Mouse (Mus musculus) midbrain, postnatal 0 days (tissue): Measurements from ENCODE around the gene C1qtnf6. TPM values are rescaled to one million over a fixed set of nuclear protein-coding genes. Genes with fewer than 3 reads are reported as not detected.

Experiments used
- ATAC-seq: fragments of 200-750 bp; cut with Nextera tagmentation; 2 replicates; pipeline ENCODE4 v1.8.0; 2017; ENCODE audit warnings: moderate number of reproducible peaks, mild to moderate bottlenecking, moderate TSS enrichment, moderate library complexity; ENCODE audit not compliant: low FRiP score
- DNase-seq: peaks from one replicate; pipeline ENCODE4 v3.0.0-alpha.2; 2015; ENCODE audit warnings: low spot score
- H3K27ac ChIP-seq: fragments of 300-500 bp; sonication (generic); 2 replicates; pipeline ENCODE4 v1.5.1; 2014; ENCODE audit warnings: low read depth, mild to moderate bottlenecking, low read length, mixed read lengths
- H3K27me3 ChIP-seq: fragments of 300-500 bp; sonication (generic); 2 replicates; pipeline ENCODE4 v1.6.1; 2014; ENCODE audit warnings: low read length, control low read depth, mixed read lengths; ENCODE audit not compliant: insufficient read depth
- H3K36me3 ChIP-seq: fragments of 300-500 bp; sonication (generic); 2 replicates; pipeline ENCODE4 v1.6.1; 2014; ENCODE audit warnings: low read length, control low read depth, mixed read lengths; ENCODE audit not compliant: insufficient read depth
- H3K4me1 ChIP-seq: fragments of 300-500 bp; sonication (generic); 2 replicates; pipeline ENCODE4 v1.6.1; 2014; ENCODE audit warnings: mild to moderate bottlenecking, control low read depth, antibody characterized with exemption, low read length, mixed read lengths; ENCODE audit not compliant: insufficient read depth
- H3K4me2 ChIP-seq: fragments of 300-500 bp; sonication (generic); 2 replicates; pipeline ENCODE4 v1.6.1; 2014; ENCODE audit warnings: low read depth, mild to moderate bottlenecking, low read length, mixed read lengths; ENCODE audit not compliant: poor library complexity, severe bottlenecking
- H3K4me3 ChIP-seq: fragments of 300-500 bp; sonication (generic); 2 replicates; pipeline ENCODE4 v1.5.1; 2014; ENCODE audit warnings: low read depth, mild to moderate bottlenecking, low read length, moderate library complexity
- H3K9ac ChIP-seq: fragments of 300-500 bp; sonication (generic); replicated peaks from 2 replicates; pipeline ENCODE4 v1.6.1; 2014; ENCODE audit warnings: mild to moderate bottlenecking, low read length, moderate library complexity, mixed read lengths; ENCODE audit not compliant: poor library complexity, severe bottlenecking
- H3K9me3 ChIP-seq: fragments of 300-500 bp; sonication (generic); 2 replicates; pipeline ENCODE4 v1.6.1; 2016; ENCODE audit warnings: low read length, control low read depth
- CTCF ChIP-seq: IDR thresholded peaks from 2 replicates; pipeline ENCODE4 v1.5.1; 2016; ENCODE audit warnings: antibody characterized with exemption, mild to moderate bottlenecking
- WGBS: fragments of 180-500 bp; shearing (Covaris S2); extraction: QIAGEN DNeasy Blood & Tissue Kit; methylation state at CpG from one replicate; pipeline ENCODE4 v1.1.7; 2014; 5-methylcytosine and 5-hydroxymethylcytosine counted together
- polyA plus RNA-seq: library from polyadenylated mRNA; unstranded; fragments of >200 nt; fragmentation: Nextera tagmentation; extraction: Ambion mirVana; gene quantifications from 2 replicates; pipeline ENCODE4 v1.2.1, GENCODE M21; 2015
- total RNA-seq: library from RNA; depleted of rRNA; stranded (reverse); fragments of >200 nt; gene quantifications from 2 replicates; pipeline ENCODE4 v1.2.3, GENCODE M21; 2014; rRNA removed

The C1qtnf6 gene
- total and polyA plus RNA-seq, 2 experiments from 2014 or later = 2.4 to 8.6 TPM

- no peak for TF ChIP-seq CTCF
- WGBS = 73% methylated on average over 7 of the region's 7 CpGs
These were observed 51.1 kb downstream of the C1qtnf6 start for GRCm38 (mm10) chr15:78480111-78480510.

GRCm38 (mm10) chr15:78479470-78479869 is 51.7 kb downstream of the C1qtnf6 start:
- H3K27ac ChIP-seq = no peak overlapping the region
- H3K4me1 ChIP-seq = no peaks in the 10 kb centered on the region
- ATAC-seq (no peak), DNase-seq (no peak)
- H3K27me3 ChIP-seq = no peaks in the 10 kb centered on the region
- H3K9me3 ChIP-seq = no peaks in the 10 kb centered on the region
- no peaks in the 10 kb centered on the region for H3K36me3 ChIP-seq
- H3K4me2 ChIP-seq = no peak overlapping the region
- H3K9ac ChIP-seq = no peak overlapping the region
- H3K4me3 ChIP-seq = no peak overlapping the region
- TF ChIP-seq CTCF = no peak
- WGBS = 82% methylated on average over 5 of the region's 5 CpGs

More at GRCm38 (mm10) chr15:78480111-78480510, 51.1 kb downstream of the C1qtnf6 start:
- DNase-seq = no peak
- Histone ChIP-seq H3K4me2 (no peak overlapping the region), H3K9ac (no peak overlapping the region), H3K27me3 (no peaks in the 10 kb centered on the region), H3K9me3 (no peaks in the 10 kb centered on the region), H3K4me3 (no peak overlapping the region), H3K36me3 (no peaks in the 10 kb centered on the region), H3K27ac (no peak overlapping the region), H3K4me1 (no peaks in the 10 kb centered on the region)
- ATAC-seq = no peak

GRCm38 (mm10) chr15:78478073-78478472 is 53.1 kb downstream of the C1qtnf6 start:
- 86% methylated on average over 4 of the region's 4 CpGs for WGBS
- no peak for ATAC-seq
- no peaks in the 10 kb centered on the region for H3K9me3 ChIP-seq

GRCm38 (mm10) chr15:78476878-78477277 is 54.3 kb downstream of the C1qtnf6 start:
- no peaks in the 10 kb centered on the region for H3K4me1 ChIP-seq
- TF ChIP-seq CTCF = no peak
- ATAC-seq = no peak
- H3K4me3 ChIP-seq = no peak overlapping the region
- WGBS = 86% methylated on average over 1 of the region's 1 CpGs
- no peaks in the 10 kb centered on the region for H3K9me3 ChIP-seq
- no peak for DNase-seq
- H3K27ac ChIP-seq = no peak overlapping the region
- H3K9ac ChIP-seq = no peak overlapping the region
- H3K4me2 ChIP-seq = no peak overlapping the region
- no peaks in the 10 kb centered on the region for H3K27me3 ChIP-seq
- no peaks in the 10 kb centered on the region for H3K36me3 ChIP-seq

More at GRCm38 (mm10) chr15:78478073-78478472, 53.1 kb downstream of the C1qtnf6 start:
- TF ChIP-seq CTCF = no peak
- DNase-seq = no peak
- Histone ChIP-seq H3K27ac (no peak overlapping the region), H3K4me2 (no peak overlapping the region), H3K27me3 (no peaks in the 10 kb centered on the region), H3K4me1 (no peaks in the 10 kb centered on the region), H3K4me3 (no peak overlapping the region), H3K36me3 (no peaks in the 10 kb centered on the region), H3K9ac (no peak overlapping the region)

GRCm38 (mm10) chr15:78475604-78476031 is 55.6 kb downstream of the C1qtnf6 start:
- Histone ChIP-seq H3K27me3 (no peaks in the 10 kb centered on the region), H3K4me3 (no peak overlapping the region), H3K4me2 (no peak overlapping the region), H3K9me3 (no peaks in the 10 kb centered on the region), H3K9ac (no peak overlapping the region), H3K4me1 (no peaks in the 10 kb centered on the region), H3K27ac (no peak overlapping the region), H3K36me3 (no peaks in the 10 kb centered on the region)
- no peak for TF ChIP-seq CTCF
- DNase-seq = peak; percentile 42
- no peak for ATAC-seq
- 71% methylated on average over 3 of the region's 3 CpGs for whole genome bisulfite sequencing

- Histone ChIP-seq H3K27ac (no peak overlapping the region), H3K9me3 (no peaks in the 10 kb centered on the region), H3K4me3 (no peak overlapping the region), H3K27me3 (no peaks in the 10 kb centered on the region), H3K4me2 (no peak overlapping the region), H3K4me1 (no peaks in the 10 kb centered on the region), H3K9ac (no peak overlapping the region), H3K36me3 (no peaks in the 10 kb centered on the region)
- DNase-seq = no peak
- WGBS = 83% methylated on average over 6 of the region's 6 CpGs
- ATAC-seq = no peak
- TF ChIP-seq CTCF = no peak
These were observed 57.8 kb downstream of the C1qtnf6 start for GRCm38 (mm10) chr15:78473442-78473841.

Other genes starting within 250 kb of the C1qtnf6 start
- gene Csf2rb2, start 225.7 kb downstream of the C1qtnf6 start, total RNA-seq = 0.11 and 0.14 TPM in 2 replicates
- gene Csf2rb2, start 225.7 kb downstream of the C1qtnf6 start, polyA plus RNA-seq = 0.28 and 0.34 TPM in 2 replicates
- 1.7 and 2.2 TPM in 2 replicates for gene Csf2rb, start 205.7 kb downstream of the C1qtnf6 start, total RNA-seq
- gene Csf2rb, start 205.7 kb downstream of the C1qtnf6 start, polyA plus RNA-seq = 0.63 and 0.90 TPM in 2 replicates
- gene Tex33, start 135.5 kb downstream of the C1qtnf6 start, total RNA-seq = not detected in 2 replicates
- 0.16 TPM in 1 of 2 replicates, not detected in the other for gene Tex33, start 135.5 kb downstream of the C1qtnf6 start, polyA plus RNA-seq
- gene Tst, start 125.5 kb downstream of the C1qtnf6 start, total RNA-seq = 31.3 and 34.8 TPM in 2 replicates
- 34.4 and 40.0 TPM in 2 replicates for gene Tst, start 125.5 kb downstream of the C1qtnf6 start, polyA plus RNA-seq
- gene Mpst, start 125.0 kb downstream of the C1qtnf6 start, total RNA-seq = 70.1 and 84.8 TPM in 2 replicates
- gene Mpst, start 125.0 kb downstream of the C1qtnf6 start, polyA plus RNA-seq = 3.2 and 3.8 TPM in 2 replicates
- 156 and 164 TPM in 2 replicates for gene Kctd17, start 102.9 kb downstream of the C1qtnf6 start, total RNA-seq
- gene Kctd17, start 102.9 kb downstream of the C1qtnf6 start, polyA plus RNA-seq = 152 and 173 TPM in 2 replicates
- 0.66 TPM in 1 of 2 replicates, not detected in the other for gene Tmprss6, start 62.8 kb downstream of the C1qtnf6 start, total RNA-seq
- 0.10 and 0.26 TPM in 2 replicates for gene Tmprss6, start 62.8 kb downstream of the C1qtnf6 start, polyA plus RNA-seq
- gene Il2rb, start 36.1 kb downstream of the C1qtnf6 start, total RNA-seq = 0.33 and 0.38 TPM in 2 replicates
- gene Il2rb, start 36.1 kb downstream of the C1qtnf6 start, polyA plus RNA-seq = 0.19 and 0.22 TPM in 2 replicates
- 1.1 and 2.4 TPM in 2 replicates for gene Sstr3, start 13.3 kb upstream of the C1qtnf6 start, total RNA-seq
- 0.49 and 0.65 TPM in 2 replicates for gene Sstr3, start 13.3 kb upstream of the C1qtnf6 start, polyA plus RNA-seq
- gene Rac2, start 41.4 kb upstream of the C1qtnf6 start, total RNA-seq = 1.7 and 2.6 TPM in 2 replicates
- gene Rac2, start 41.4 kb upstream of the C1qtnf6 start, polyA plus RNA-seq = 4.3 and 4.9 TPM in 2 replicates
- 5.9 and 7.2 TPM in 2 replicates for gene Cyth4, start 65.6 kb upstream of the C1qtnf6 start, total RNA-seq
- 4.5 and 6.3 TPM in 2 replicates for gene Cyth4, start 65.6 kb upstream of the C1qtnf6 start, polyA plus RNA-seq
- gene Elfn2, start 187.4 kb upstream of the C1qtnf6 start, total RNA-seq = 44.6 and 52.1 TPM in 2 replicates
- 10.2 and 10.7 TPM in 2 replicates for gene Elfn2, start 187.4 kb upstream of the C1qtnf6 start, polyA plus RNA-seq
- 4.6 and 6.9 TPM in 2 replicates for gene Mfng, start 242.1 kb upstream of the C1qtnf6 start, total RNA-seq
- 7.6 and 8.1 TPM in 2 replicates for gene Mfng, start 242.1 kb upstream of the C1qtnf6 start, polyA plus RNA-seq